Mouse (Mus musculus): Measurements from ENCODE around the gene Olfr1141. TPM values are rescaled to one million over a fixed set of nuclear protein-coding genes. Genes with fewer than 3 reads are reported as not detected.

Gene Olfr1141
- not detected in 2 replicates for polyA plus RNA-seq (2015; fragmentation: Nextera tagmentation; extraction: Ambion mirVana)

DNA sequence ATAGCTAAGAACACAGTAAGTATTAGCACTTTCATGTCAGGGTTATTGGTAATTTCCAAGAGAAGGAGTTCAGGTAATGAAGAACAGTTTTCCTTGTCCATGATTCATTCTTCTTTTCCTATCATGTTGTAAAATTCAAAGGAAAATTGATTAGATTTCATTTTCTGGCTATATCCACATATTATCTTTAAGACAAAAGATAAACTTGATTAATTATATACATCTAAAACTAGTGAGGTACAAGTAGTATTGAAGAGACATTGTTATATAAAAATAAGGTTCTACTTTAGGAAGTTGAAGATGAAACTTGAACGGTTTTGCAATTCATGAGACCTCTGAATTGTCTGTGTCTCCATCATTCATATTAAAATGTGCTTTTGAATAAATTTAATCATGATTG, at the start of gene Olfr1141:
Gene Olfr1141, minus strand, starts transcription at position 101 of the 400 bp plus-strand sequence.
- no peak for DNase-seq (ENCODE audit: low spot score)

DNA sequence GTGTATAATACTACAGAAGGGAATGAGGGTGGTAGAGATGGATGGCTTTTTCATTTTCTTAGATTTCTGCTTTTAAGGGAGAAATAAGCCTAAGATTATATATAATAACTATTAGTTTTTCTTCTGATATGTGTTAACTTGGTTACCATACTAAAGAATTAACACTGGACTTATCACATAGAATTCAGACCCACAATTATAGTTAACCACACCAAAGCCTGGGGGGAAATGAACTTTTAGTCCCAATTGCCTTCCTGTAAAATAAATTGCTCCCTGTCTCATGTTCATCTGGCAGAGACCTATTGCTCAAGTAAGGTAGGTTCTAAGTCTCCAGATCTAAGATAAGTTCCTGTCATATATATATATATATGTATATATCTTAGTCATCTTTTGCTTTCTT, 46.5 kb upstream of the Olfr1141 start, which contains the start of gene Olfr1143:
Gene Olfr1143, plus strand, starts transcription at position 301 of the 400 bp plus-strand sequence.
- no peak for DNase-seq (ENCODE audit: low spot score)

DNA sequence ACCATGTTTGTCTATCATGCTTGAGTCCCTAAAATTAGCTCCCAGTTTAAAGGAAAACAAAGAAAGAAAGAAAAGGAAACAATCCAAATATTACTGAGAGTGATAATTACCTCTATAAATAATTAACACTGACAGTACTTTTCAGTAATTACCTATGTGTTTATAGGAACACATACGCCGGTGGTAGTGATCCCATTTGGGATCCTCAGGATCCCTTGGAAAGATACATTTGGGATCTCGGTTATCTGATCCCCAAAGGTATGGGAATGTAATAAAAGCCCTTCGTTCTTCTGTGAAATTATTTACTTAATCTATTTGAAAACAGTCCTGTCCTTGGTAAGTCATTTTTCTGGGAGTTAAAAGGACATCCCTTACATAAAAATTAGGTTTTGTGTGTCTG, 25.4 kb upstream of the Olfr1141 start, which contains the start of gene Olfr152:
Gene Olfr152, plus strand, starts transcription at position 301 of the 400 bp plus-strand sequence.
- no peak for DNase-seq (ENCODE audit: low spot score)

DNA sequence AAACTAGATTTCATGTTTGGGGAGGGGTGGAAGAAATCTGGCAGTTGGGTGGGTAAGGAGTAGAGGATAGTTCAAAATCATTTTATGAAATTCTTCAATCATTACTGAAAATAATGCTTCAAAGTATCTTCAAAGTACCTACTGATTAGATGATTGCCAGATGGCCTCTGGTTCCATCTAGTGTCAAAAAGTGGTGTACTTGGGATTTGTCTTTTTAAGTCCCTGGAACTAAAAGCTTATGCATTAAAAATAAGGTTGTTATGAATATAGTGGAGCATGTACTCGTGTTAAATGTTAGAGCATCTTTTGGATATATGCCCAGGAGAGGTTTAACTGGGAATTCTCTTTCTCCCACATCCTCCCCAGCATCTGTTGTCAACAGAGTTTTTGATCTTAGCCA, 22.4 kb upstream of the Olfr1141 start:
- no peak for DNase-seq (ENCODE audit: low spot score)

DNA sequence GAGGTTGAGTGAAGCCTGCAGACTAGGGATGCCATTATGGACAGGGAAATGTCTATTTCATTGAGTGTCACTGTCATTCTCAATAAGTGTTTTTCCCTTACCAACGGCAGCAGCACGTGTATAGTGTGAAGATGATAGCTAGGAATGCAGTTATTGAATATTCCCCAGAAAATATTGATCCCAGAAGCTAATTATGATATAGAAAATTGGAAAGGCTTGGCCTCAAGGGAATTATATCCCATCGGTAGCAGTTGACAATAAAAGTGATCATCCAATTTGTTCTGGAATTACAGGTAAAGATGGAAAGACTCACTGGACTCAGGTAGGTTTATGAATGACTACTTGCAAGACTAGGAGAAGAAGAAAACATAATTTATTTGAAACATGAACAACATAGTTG, 10.3 kb downstream of the Olfr1141 start, which contains the start of gene Olfr1140:
Gene Olfr1140, plus strand, starts transcription at position 301 of the 400 bp plus-strand sequence.
- no peak for DNase-seq (ENCODE audit: low spot score)

DNA sequence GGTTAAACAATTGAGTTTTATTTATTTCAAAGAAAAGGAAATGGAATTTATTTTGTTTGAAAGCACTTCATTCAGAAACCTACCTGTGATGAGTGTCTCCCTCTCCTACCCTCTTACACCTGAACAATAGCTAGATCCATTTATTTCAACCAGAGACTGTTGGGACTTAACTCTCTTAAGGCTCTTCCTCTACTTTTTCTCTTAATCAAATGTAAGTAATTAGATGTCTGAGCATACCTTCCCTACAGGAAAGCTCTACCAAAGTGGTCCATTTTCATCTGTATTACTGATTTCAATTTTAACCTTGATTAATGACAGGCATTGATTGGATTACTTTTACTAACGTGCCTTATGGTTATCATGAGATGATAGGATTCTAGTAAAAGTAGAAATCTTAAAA, 13.9 kb downstream of the Olfr1141 start, which contains the start of gene Olfr1138:
Gene Olfr1138, minus strand, starts transcription at position 101 of the 400 bp plus-strand sequence.
- DNase-seq (ENCODE audit: low spot score), result no peak

DNA sequence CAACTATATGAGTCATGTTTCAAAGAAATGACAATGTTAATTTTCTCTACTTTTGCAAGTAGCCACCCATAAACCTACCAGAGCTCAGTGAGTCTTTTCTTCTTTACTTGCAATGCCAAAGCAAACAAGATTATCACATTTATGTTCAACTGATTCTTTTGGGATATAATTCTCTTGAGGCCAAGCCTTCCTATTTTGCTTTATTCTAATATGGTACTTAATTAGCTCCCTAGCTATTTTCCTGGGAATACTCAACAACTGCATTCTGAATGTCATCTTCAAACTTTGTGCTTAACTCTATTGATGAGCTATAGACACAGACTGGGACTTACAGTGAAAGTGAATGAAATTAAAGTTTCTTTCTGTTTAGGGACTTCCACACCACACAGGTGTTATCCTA, 40.7 kb downstream of the Olfr1141 start, which contains the start of gene Olfr1137:
Gene Olfr1137, minus strand, starts transcription at position 101 of the 400 bp plus-strand sequence.
- no peak for DNase-seq (ENCODE audit: low spot score)

Other genes starting within 250 kb of the Olfr1141 start
- gene Pramel6, start 247.4 kb downstream of the Olfr1141 start, polyA plus RNA-seq (2015; fragmentation: Nextera tagmentation; extraction: Ambion mirVana), result not detected in 2 replicates
- not detected in 2 replicates for gene Olfr153, start 222.2 kb downstream of the Olfr1141 start, polyA plus RNA-seq (2015; fragmentation: Nextera tagmentation; extraction: Ambion mirVana)
- not detected in 2 replicates for gene Olfr1128, start 208.4 kb downstream of the Olfr1141 start, polyA plus RNA-seq (2015; fragmentation: Nextera tagmentation; extraction: Ambion mirVana)
- gene Olfr1129, start 180.1 kb downstream of the Olfr1141 start, polyA plus RNA-seq (2015; fragmentation: Nextera tagmentation; extraction: Ambion mirVana), result not detected in 2 replicates
- gene Olfr1130, start 147.8 kb downstream of the Olfr1141 start, polyA plus RNA-seq (2015; fragmentation: Nextera tagmentation; extraction: Ambion mirVana), result not detected in 2 replicates
- gene Olfr1131, start 126.9 kb downstream of the Olfr1141 start, polyA plus RNA-seq (2015; fragmentation: Nextera tagmentation; extraction: Ambion mirVana), result not detected in 2 replicates
- not detected in 2 replicates for gene Olfr1132, start 116.5 kb downstream of the Olfr1141 start, polyA plus RNA-seq (2015; fragmentation: Nextera tagmentation; extraction: Ambion mirVana)
- not detected in 2 replicates for gene Olfr1133, start 106.6 kb downstream of the Olfr1141 start, polyA plus RNA-seq (2015; fragmentation: Nextera tagmentation; extraction: Ambion mirVana)
- gene Olfr1134, start 95.5 kb downstream of the Olfr1141 start, polyA plus RNA-seq (2015; fragmentation: Nextera tagmentation; extraction: Ambion mirVana), result not detected in 2 replicates
- not detected in 2 replicates for gene Olfr1135, start 80.3 kb downstream of the Olfr1141 start, polyA plus RNA-seq (2015; fragmentation: Nextera tagmentation; extraction: Ambion mirVana)
- gene Olfr1136, start 60.0 kb downstream of the Olfr1141 start, polyA plus RNA-seq (2015; fragmentation: Nextera tagmentation; extraction: Ambion mirVana), result 0.17 and 0.19 TPM in 2 replicates
- not detected in 2 replicates for gene Olfr1137, start 40.8 kb downstream of the Olfr1141 start, polyA plus RNA-seq (2015; fragmentation: Nextera tagmentation; extraction: Ambion mirVana)
- not detected in 2 replicates for gene Olfr1138, start 14.0 kb downstream of the Olfr1141 start, polyA plus RNA-seq (2015; fragmentation: Nextera tagmentation; extraction: Ambion mirVana)
- not detected in 2 replicates for gene Olfr1140, start 10.2 kb downstream of the Olfr1141 start, polyA plus RNA-seq (2015; fragmentation: Nextera tagmentation; extraction: Ambion mirVana)
- not detected in 2 replicates for gene Olfr152, start 25.5 kb upstream of the Olfr1141 start, polyA plus RNA-seq (2015; fragmentation: Nextera tagmentation; extraction: Ambion mirVana)
- gene Olfr1143, start 46.6 kb upstream of the Olfr1141 start, polyA plus RNA-seq (2015; fragmentation: Nextera tagmentation; extraction: Ambion mirVana), result not detected in 2 replicates
- gene Olfr1145, start 55.8 kb upstream of the Olfr1141 start, polyA plus RNA-seq (2015; fragmentation: Nextera tagmentation; extraction: Ambion mirVana), result not detected in 2 replicates
- gene Olfr1148, start 76.5 kb upstream of the Olfr1141 start, polyA plus RNA-seq (2015; fragmentation: Nextera tagmentation; extraction: Ambion mirVana), result not detected in 2 replicates
- not detected in 2 replicates for gene Olfr1150-ps1, start 90.0 kb upstream of the Olfr1141 start, polyA plus RNA-seq (2015; fragmentation: Nextera tagmentation; extraction: Ambion mirVana)
- gene Olfr1151, start 101.9 kb upstream of the Olfr1141 start, polyA plus RNA-seq (2015; fragmentation: Nextera tagmentation; extraction: Ambion mirVana), result not detected in 2 replicates
- not detected in 2 replicates for gene Olfr1152, start 112.5 kb upstream of the Olfr1141 start, polyA plus RNA-seq (2015; fragmentation: Nextera tagmentation; extraction: Ambion mirVana)
- gene Olfr1153, start 141.0 kb upstream of the Olfr1141 start, polyA plus RNA-seq (2015; fragmentation: Nextera tagmentation; extraction: Ambion mirVana), result not detected in 2 replicates
- gene Olfr1154, start 151.2 kb upstream of the Olfr1141 start, polyA plus RNA-seq (2015; fragmentation: Nextera tagmentation; extraction: Ambion mirVana), result not detected in 2 replicates
- not detected in 2 replicates for gene Olfr1155, start 191.1 kb upstream of the Olfr1141 start, polyA plus RNA-seq (2015; fragmentation: Nextera tagmentation; extraction: Ambion mirVana)
- gene Olfr1156, start 199.1 kb upstream of the Olfr1141 start, polyA plus RNA-seq (2015; fragmentation: Nextera tagmentation; extraction: Ambion mirVana), result not detected in 2 replicates
- not detected in 2 replicates for gene Olfr1157, start 214.3 kb upstream of the Olfr1141 start, polyA plus RNA-seq (2015; fragmentation: Nextera tagmentation; extraction: Ambion mirVana)
- not detected in 2 replicates for gene Olfr74, start 220.7 kb upstream of the Olfr1141 start, polyA plus RNA-seq (2015; fragmentation: Nextera tagmentation; extraction: Ambion mirVana)
- gene Olfr1158, start 236.1 kb upstream of the Olfr1141 start, polyA plus RNA-seq (2015; fragmentation: Nextera tagmentation; extraction: Ambion mirVana), result not detected in 2 replicates